Mouse (Mus musculus) large intestine, adult 2 months (tissue): ENCODE measurements around the gene Urm1. TPM values are rescaled to one million over a fixed set of nuclear protein-coding genes. Genes with fewer than 3 reads are reported as not detected.
"Not testable (repeated sequence)": the region's sequence is repeated elsewhere in the genome, so short reads cannot be mapped to it uniquely, and the experiment has no call there.

Experiments used
- DNase-seq: peaks from one replicate; pipeline ENCODE4 v3.0.0-alpha.2; 2012; ENCODE audit warnings: low read depth, low spot score
- WGBS: fragments of 180-500 bp; shearing (Covaris S2); methylation state at CpG from one replicate; pipeline ENCODE4 v1.1.7; 2018; 5-methylcytosine and 5-hydroxymethylcytosine counted together
- polyA plus RNA-seq: library from polyadenylated mRNA; depleted of rRNA; stranded (reverse); fragments of >200 nt; gene quantifications from 2 replicates; pipeline ENCODE4 v1.2.3, GENCODE M21; 2012; rRNA removed

The Urm1 gene
- polyA plus RNA-seq = 45.5 and 46.8 TPM in 2 replicates

GRCm38 (mm10) chr2:29820025-29820817, at the start of gene Urm1:
Gene Urm1, plus strand, starts transcription at chr2:29820075.
- WGBS = 2% methylated on average over 35 of the region's 35 CpGs
- DNase-seq = no peak

GRCm38 (mm10) chr2:29770162-29770561, 49.7 kb upstream of the Urm1 start:
- no peak for DNase-seq

DNA sequence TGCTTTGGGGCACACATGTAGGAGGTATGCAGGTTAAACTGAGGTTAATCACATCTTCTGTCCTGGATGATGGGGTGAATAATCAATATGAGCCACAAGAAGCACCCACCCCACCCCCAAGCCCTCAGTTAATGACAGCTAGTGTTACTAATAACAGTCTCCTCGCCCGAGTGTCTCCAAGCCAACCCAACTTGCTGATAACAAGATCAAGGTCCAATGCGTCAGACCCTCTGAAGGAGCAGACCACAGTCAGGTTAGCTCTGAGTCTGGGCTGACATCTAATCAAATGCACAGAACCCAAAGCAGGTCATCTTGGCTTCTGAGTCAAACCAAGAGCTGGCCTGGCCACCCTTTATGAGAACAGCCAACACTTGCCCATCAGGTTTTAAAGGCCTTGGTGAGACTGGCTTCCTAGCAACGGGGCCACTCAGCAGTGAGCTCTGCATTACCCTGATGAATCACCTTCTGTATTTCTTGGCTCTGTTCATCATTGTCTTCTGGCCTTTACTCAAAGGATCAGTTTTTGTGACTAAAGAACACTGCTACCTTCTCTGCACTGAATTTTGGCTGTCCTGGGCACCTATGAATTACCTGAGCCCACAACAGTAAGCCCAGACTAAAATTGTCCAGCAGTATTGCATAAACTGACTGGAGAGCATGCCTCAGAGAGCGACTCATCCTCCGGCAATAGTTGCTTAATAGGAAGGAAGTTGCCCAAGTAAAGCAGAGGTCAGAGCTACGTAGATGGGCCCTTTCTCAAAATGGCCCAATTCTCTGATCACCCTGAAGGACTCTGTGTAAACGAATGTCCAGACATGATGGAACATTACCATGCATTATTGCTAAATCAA, 48.0 kb upstream of the Urm1 start:
- no peak for DNase-seq
- 37% methylated on average over 8 of the region's 8 CpGs for WGBS

GRCm38 (mm10) chr2:29773323-29773722, 46.6 kb upstream of the Urm1 start:
- 66% methylated on average over 4 of the region's 4 CpGs for whole genome bisulfite sequencing

DNA sequence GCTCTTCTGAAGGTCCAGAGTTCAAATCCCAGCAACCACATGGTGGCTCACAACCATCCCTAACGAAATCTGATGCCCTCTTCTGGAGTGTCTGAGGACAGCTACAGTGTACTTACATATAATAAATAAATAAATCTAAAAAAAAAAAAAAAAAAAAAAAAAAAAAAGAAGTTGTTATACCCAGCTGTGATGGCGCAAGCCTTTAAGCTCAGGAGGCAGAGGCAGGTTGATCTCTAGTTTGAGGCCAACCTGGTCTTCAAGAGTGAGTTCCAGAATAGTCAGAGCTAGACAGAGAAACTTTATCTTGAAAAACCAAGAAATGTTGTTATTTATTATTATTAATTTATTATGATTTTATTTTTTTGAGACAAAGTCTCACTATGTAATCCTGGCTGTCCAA, 38.6 kb upstream of the Urm1 start:
- not testable (repeated sequence) for DNase-seq
- 91% methylated on average over 2 of the region's 2 CpGs for WGBS

More at GRCm38 (mm10) chr2:29773323-29773722, 46.6 kb upstream of the Urm1 start:
- DNase-seq = no peak

DNA sequence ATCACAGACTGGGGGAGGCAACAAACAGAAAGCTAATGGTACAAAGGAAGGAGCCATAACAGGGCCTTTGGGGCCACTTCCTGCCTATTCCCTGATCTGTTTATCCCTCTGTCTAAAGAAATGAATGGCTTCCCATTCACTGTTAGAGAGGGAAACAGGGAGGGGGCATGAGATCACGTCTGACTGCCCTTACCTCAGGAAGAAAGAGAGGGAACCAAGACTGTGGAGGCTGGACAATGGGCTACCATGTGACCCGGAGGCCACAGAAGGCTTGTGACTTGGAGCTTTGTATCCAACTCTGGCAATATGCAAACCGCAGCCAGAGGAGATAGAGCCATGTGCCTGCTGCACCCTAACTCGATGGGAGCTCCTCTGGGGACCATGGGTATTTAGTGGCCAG, 35.6 kb upstream of the Urm1 start:
- 75% methylated on average over 4 of the region's 4 CpGs for WGBS
- DNase-seq = no peak

DNA sequence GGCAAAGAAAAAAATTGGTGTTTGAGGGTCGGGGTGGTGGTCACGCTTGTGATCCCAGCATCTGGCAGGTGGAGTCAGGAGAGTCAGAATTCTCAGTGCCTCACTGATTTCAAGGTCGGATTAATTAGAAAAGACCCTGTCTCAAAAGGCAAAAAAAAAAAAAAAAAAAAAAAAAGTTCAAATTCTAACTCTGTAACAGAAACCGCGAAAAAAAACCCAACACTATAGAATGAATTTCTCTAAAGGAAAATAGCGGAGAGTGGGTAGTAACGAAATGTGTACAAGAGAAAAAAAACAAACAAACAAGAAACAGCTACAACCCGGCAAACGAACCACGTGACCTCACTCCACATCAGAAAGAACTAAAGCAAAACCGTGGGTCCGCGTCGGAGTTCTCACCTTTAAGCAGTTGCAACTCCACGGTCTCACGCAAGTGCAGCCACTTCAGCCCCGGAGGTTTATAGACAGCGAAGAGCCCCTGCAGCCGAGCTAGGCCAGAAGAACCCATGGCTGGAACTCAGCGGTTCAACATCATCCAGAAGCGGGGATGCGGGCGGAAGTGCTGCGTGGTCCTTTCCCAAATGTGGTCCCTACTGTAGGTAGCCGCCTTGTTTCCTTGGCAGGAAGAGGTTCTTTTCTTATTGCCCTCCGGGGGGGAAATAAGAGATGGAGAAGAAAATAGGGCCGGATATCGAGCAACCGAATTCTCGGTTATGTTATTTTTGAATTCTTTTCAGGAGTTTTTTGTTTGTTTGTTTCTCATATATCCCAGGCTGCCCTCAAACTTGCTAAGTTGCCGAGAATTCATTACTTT, 32.6 kb upstream of the Urm1 start, which contains the start of gene Coq4:
Gene Coq4, plus strand, starts transcription at position 390 of the 814 bp plus-strand sequence.
- DNase-seq = peak; percentile 92
- WGBS = 3% methylated on average over 31 of the region's 31 CpGs

GRCm38 (mm10) chr2:29787937-29788681, 31.8 kb upstream of the Urm1 start, which contains the start of gene Trub2:
Gene Trub2, minus strand, starts transcription at chr2:29788502.
- DNase-seq = no peak
- WGBS = under 1% methylated on average over 45 of the region's 45 CpGs

- no peak for DNase-seq
- 92% methylated on average over 2 of the region's 2 CpGs for WGBS
Observed at GRCm38 (mm10) chr2:29792772-29793487, 26.9 kb upstream of the Urm1 start.

- DNase-seq = peak; percentile 81
- WGBS = 2% methylated on average over 26 of the region's 28 CpGs
Observed at GRCm38 (mm10) chr2:29802075-29802826, 17.6 kb upstream of the Urm1 start, which contains the start of gene Slc27a4. Gene Slc27a4, plus strand, starts transcription at chr2:29802634.

DNA sequence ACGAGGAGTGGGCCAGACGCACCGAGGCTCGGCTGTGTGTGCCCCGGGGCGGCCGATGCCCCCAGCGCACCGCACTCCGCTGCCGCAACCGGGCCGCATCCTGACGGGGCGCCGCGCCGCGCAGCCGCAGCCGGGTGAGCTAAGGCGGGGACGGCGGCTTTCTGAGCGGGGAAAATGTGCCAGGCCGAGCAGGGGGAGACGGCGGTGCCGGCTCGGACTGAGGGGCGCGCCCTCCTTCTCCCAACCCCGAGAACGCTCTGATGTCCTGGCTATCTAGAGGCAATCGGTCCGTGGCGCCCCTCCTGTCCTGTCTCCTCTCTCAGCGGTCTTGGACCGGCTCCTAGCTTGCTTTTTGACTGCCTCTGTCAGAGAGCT, 17.1 kb upstream of the Urm1 start:
- WGBS = under 1% methylated on average over 31 of the region's 39 CpGs

DNA sequence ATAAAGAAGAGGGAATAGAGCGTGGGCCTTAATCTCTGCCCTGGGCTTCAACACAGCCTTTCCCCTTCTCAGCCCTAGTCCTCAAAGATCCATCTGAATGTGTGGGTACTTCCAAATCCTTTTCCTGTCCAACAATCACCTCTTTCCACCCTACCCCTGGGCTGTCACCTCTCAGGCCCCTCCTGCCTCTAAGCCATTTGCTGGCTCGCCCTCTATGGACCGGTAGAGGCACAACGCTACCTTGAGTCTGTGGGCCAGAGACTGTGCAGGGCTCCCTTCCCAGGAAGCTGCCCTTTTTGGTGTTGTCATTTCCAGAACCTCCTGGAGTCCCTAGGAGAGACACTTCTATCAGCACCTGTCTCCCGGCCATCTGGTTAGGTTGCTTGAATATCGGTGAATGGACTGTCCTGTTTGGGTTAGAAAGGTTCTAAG, 16.5 kb upstream of the Urm1 start:
- 28% methylated on average over 6 of the region's 6 CpGs for WGBS
- no peak for DNase-seq

More for the DNA sequence above, 17.1 kb upstream of the Urm1 start:
- DNase-seq = no peak

- 85% methylated on average over 11 of the region's 11 CpGs for WGBS
Observed at GRCm38 (mm10) chr2:29815678-29816371, 4.0 kb upstream of the Urm1 start.

GRCm38 (mm10) chr2:29817426-29818232, 2.2 kb upstream of the Urm1 start:
- 25% methylated on average over 8 of the region's 8 CpGs for WGBS
- no peak for DNase-seq

More at GRCm38 (mm10) chr2:29815678-29816371, 4.0 kb upstream of the Urm1 start:
- DNase-seq = no peak

DNA sequence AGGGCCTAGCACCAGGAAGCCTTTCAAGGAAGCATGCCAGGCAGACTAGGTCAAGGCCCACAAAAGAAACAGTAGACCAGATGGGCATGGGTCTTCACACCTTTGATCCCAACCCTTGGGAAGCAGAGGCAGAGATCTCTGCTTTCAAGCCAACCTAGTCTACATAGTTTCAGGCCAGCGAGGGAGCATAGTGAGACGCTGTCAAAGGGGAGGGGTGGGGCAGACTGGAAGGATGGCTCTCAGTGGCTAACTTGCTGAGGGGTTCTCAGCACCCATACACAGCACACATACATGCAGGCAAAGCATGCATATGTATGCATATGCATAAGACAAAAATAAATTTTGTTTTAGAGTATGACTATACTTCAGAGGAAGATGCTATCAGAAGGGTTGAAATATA, 512 bp upstream of the Urm1 start:
- WGBS = 27% methylated on average over 2 of the region's 2 CpGs
- DNase-seq = no peak

DNA sequence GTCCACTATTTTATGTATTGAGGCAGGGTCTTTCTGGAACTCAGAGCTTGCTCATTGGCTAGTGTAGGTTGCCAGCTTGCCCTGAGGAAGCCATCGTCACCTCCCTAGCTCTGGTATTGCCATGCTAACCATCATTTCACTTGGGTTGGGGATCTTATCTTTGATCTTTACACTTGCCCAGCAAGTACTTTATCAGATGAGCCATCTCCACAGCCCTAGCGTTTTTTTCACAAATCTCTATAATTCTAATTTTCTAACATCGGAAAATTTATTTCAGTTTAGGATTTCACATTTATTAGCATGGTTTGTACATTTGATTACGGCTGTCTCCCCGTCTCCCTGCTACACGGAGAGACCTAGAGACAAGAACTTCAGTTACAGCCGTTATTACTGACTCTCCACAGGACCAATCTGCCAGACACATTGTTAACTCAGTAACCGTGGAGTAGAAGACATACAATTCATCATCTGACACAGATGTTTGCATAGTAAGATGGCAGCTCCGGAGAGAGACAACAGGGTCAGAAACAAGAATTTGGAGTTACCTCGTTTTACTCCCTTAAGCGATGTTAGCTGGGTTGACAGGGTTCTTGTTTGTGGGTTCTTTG, 6.5 kb downstream of the Urm1 start:
- WGBS = 7% methylated on average over 11 of the region's 11 CpGs
- DNase-seq = no peak
